Mouse (Mus musculus) left cerebral cortex, adult 18-20 months (tissue): ENCODE measurements around the gene Cdr2. TPM values are rescaled to one million over a fixed set of nuclear protein-coding genes. Genes with fewer than 3 reads are reported as not detected.
"Not testable (repeated sequence)": the region's sequence is repeated elsewhere in the genome, so short reads cannot be mapped to it uniquely, and the experiment has no call there.

Experiments
- DNase-seq, 2 experiments: peaks; one replicate each; pipeline ENCODE4 v3.0.0; 2021 to 2022; ENCODE audit warnings: low spot score in 2 of 2, mixed read lengths in 1 of 2
- long read RNA-seq, 2 experiments: library from polyadenylated mRNA; stranded (forward); transcript quantifications; one replicate each; pipeline ENCODE4 v2.0.0; 2021
- total RNA-seq, 2 experiments: library from RNA; stranded (reverse); gene quantifications; 2 replicates each; pipeline ENCODE4 v1.2.3; 2021

The Cdr2 gene
- total RNA-seq = 10 to 100 TPM in 1 of 2 experiments, 1 to 10 TPM in 1; 9.0 to 11.4 TPM
- long read RNA-seq, experiment 1, transcript Cdr2-201 (5 exons, 2,525 nt) = major isoform, 7 of 10 reads
- long read RNA-seq, experiment 1, partial matches to known transcripts = 1 of 10 reads
- long read RNA-seq, experiment 1, other reads (novel, unspliced or antisense) = 2 of 10 reads
- long read RNA-seq, experiment 2, transcript Cdr2-201 (5 exons, 2,525 nt) = major isoform, 9 of 10 reads
- long read RNA-seq, experiment 2, partial matches to known transcripts = 1 of 10 reads
- long read RNA-seq, experiment 2, other reads (novel, unspliced or antisense) = 0 of 10 reads

GRCm38 (mm10) chr7:120982200-120982841 is at the start of gene Cdr2, which contains the start of gene Mfsd13b:
TSS of gene Cdr2 (minus strand) at chr7:120982312.
TSS of gene Mfsd13b (plus strand) at chr7:120982509.
- DNase-seq = peak; percentile 94

GRCm38 (mm10) chr7:121029947-121030346 is 47.8 kb upstream of the Cdr2 start:
- not testable (repeated sequence) for DNase-seq

GRCm38 (mm10) chr7:121026300-121026699 is 44.2 kb upstream of the Cdr2 start:
- DNase-seq = no peak

GRCm38 (mm10) chr7:121025221-121026008 is 43.3 kb upstream of the Cdr2 start:
- no peak for DNase-seq

GRCm38 (mm10) chr7:121020277-121020676 is 38.2 kb upstream of the Cdr2 start:
- peak in 1 of 2 experiments; percentile 6 for DNase-seq

GRCm38 (mm10) chr7:121018778-121019177 is 36.7 kb upstream of the Cdr2 start:
- DNase-seq = no peak

- DNase-seq = no peak
Measured at GRCm38 (mm10) chr7:121014486-121014885, 32.4 kb upstream of the Cdr2 start.

- no peak for DNase-seq
Measured at GRCm38 (mm10) chr7:121011794-121012689, 29.9 kb upstream of the Cdr2 start.

GRCm38 (mm10) chr7:121003793-121004418 is 21.8 kb upstream of the Cdr2 start:
- no peak for DNase-seq

- no peak for DNase-seq
Measured at GRCm38 (mm10) chr7:121002407-121002928, 20.4 kb upstream of the Cdr2 start.

- DNase-seq = no peak
Measured at GRCm38 (mm10) chr7:121001879-121002278, 19.8 kb upstream of the Cdr2 start.

GRCm38 (mm10) chr7:121000065-121000822 is 18.1 kb upstream of the Cdr2 start:
- no peak for DNase-seq

GRCm38 (mm10) chr7:120999021-120999530 is 17.0 kb upstream of the Cdr2 start:
- no peak for DNase-seq

- peak in 1 of 2 experiments; percentile 26 for DNase-seq
Measured at GRCm38 (mm10) chr7:120991191-120991590, 9.1 kb upstream of the Cdr2 start.

- no peak for DNase-seq
Measured at GRCm38 (mm10) chr7:120982968-120983367, 856 bp upstream of the Cdr2 start.

GRCm38 (mm10) chr7:120980931-120981924 is 884 bp downstream of the Cdr2 start:
- DNase-seq = peak; percentile 30 to 50

- no peak for DNase-seq
Measured at GRCm38 (mm10) chr7:120980041-120980440, 2.1 kb downstream of the Cdr2 start.

- DNase-seq = no peak
Measured at GRCm38 (mm10) chr7:120977063-120977462, 5.0 kb downstream of the Cdr2 start.
